Mouse (Mus musculus): ENCODE measurements at regions not wholly inside any gene's neighbourhood (a gene's known extent, or its start where the extent isn't known, plus 50 kb on each side); places are given as distances from the start of the nearest gene placed in this dataset.

DNA sequence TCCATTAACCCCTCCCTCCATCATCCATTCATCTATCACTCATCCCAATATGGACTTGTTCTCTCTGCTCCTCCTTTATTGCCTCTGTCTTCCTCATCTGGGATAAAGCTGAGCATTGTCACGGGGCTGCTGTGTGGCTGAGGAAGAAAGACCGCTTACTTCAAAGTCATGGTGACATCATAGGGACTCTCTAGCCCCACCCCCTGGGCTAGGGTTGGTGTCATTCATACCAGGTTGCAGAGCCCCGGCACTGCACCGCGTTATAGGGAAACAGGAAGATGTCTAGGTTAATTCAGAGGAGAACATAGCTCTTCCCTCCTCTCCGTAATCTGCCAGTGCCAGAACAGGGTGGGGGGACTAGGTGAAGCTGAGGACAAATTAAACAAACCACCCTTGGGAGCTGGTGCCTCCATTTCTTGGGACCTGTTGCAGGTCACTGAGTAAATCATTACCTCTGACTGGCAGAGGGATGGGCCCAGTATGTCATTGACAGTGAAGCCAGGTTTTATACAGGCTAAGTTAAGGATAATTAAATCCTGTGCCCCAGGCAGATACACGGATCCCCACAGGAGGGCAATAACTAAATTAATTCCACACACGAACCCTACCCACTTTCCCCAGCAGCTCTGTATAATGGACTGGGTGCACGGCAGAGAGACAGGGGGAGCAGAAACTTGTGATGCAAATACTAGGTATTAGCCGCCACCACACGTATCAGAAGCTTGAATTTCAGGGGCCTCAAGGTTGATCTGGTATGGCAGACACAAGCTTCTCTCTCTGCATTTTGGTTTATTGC, 57.5 kb downstream of the Irf2bp2 start:
- no peak for TF ChIP-seq CTCF (IDR thresholded peaks at IDR 0.05; ENCODE audit: extremely low read depth, insufficient read depth, insufficient read length, insufficient replicate concordance)
- TF ChIP-seq POLR2A (IDR thresholded peaks at IDR 0.05; ENCODE audit: low read depth, low read length) = no peak
